Mouse (Mus musculus): ENCODE data around the gene Brca1.
"Not testable (repeated sequence)": the region's sequence is repeated elsewhere in the genome, so short reads cannot be mapped to it uniquely, and the experiment has no call there.

The Brca1 gene

DNA sequence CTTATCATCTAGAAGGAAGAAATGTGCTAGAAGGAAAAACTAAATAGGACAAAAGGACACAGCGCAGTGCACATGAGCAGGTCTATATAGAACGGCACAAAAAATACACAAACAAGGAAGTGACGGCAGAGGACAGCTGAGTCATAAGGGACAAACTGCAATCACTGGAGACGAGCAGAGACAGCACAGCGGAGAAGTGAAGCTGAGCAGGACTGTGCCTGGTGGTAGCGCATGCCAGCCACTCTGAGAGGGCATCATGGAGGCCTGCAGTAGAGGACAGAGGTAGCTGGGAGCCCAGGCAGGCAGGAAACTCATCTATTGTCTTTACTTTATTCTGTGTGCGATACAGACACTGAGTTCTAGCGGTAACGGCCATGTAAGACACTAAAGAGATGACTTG is 8.2 kb downstream of the Brca1 start:
- DNase-seq (ENCODE audit: low read depth, low spot score) = peak; percentile 39

DNA sequence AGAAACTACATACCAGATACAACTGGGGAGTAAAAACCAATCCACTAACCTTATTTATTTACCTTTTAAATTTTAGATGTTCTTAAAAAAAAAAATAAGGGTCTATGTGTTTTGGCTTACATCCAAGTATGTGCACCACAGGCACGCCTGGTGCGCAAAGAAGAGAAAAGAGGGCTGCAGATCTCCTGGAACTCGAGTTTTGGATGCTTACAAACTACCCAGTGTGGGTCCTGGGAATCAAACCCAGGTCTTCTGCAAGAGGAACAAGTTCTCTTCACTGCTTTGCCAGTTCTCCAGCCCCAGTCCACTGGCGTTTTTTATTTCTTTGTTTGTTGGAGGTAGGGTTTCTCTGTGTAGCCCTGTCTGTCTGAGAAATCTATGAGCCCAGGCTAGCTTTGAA is 25.1 kb downstream of the Brca1 start:
- no peak for DNase-seq (ENCODE audit: low read depth, low spot score)

DNA sequence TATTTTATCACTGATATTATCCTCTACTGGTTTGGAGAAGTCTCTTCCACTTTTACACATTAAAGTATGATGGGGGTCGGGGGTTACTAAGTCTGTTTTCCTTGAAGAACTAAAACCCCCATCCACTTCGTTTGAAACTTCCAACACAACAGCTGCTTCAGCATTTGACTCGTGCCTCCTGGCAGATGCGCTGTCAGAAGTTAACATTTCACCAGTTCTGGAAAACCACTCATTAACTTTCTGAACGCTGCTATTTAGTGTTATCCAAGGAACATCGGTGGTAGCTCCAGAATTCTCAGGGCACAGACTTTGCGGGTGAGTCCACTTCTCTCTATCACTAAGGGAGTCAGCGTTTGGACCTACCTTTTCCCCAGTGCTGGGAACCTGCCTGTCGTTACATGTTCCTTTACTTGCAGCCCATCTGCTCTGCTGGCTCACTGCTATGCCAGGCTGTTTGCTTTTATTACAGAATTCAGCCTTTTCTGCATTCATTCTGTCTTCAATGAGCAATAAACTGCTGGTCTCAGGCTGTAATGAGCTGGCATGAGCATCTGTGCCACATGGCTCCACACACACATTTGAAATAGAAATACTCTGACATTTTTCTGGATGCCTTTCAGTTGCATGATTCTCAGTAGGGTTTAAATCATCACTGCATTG is 25.7 kb downstream of the Brca1 start:
- DNase-seq (ENCODE audit: low read depth, low spot score) = peak; percentile 74

DNA sequence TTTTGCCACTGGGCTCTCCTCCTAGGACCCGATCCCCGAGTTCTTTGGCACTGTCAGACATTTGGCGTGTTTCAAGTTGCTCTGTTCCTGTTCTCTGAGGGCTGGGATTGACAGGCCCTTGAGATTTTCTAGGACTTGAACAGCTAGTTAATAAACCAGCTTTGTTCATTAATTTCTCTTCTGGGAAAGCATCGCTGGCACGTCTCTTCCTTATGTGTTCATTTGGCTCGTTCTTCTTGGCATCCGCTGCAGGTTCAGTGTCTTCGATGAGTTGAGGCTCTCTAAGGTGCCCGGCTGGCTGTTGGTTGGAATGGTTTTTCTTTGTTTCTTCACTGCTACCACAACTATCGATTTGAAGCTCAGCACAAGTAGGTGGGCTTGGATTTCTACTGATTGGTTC is 26.7 kb downstream of the Brca1 start:
- DNase-seq (ENCODE audit: low read depth, low spot score) = no peak

DNA sequence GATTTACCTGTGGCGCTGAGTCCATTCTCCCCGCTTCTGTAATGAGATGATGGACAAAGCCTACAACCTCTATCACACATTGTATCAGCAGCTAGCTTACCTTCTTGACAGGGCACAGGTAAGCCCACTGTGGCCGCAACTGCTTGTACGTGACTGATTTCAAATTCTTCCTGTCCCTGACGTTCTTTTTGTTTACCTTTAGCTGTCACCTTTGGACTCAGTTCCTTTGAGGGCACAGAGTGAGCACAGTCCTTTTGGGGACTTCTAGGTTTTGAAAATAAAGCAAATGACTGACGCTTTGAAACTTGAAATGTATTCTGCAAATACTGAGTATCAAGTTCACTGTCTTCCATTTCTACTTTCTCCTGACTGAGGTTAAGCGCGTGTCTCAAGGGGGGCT is 27.3 kb downstream of the Brca1 start:
- DNase-seq (ENCODE audit: low read depth, low spot score) = no peak

DNA sequence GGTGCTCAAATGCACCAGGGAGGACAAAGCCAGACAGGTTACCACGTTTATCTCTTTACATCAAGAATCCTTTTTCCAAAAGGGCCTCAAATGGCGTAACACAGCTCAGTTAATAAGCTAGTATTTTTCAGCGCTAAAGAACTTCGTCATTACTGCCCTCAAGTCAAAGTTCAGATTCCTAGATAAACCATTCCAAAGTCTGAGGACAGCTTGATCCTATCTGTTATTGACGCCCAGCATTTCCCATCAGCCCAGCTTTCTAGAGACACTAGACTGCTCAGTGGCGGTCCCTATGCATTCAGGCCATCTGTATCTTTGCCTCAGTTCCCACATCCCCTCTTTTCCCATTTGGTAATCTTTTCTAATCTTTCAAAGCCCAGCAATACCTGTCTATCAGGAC is 32.4 kb downstream of the Brca1 start:
- DNase-seq (ENCODE audit: low read depth, low spot score) = no peak

DNA sequence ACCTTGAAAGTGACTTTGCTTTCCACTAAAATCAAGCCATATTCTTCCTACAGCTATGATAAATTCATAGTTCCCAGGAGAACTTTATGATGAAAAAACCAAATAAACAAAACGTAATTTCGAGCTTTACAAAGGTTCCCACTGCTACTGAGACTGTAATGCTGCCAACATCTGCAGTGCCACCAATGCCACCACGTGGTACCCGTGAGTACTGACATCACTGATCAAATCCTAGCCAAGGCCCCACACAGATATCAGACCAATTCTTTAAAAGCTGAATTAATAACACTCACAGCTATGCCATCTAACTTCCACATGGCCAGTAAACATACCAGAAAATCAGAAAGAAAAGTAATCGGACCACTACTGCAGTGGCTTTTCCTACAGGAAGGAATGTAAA is 32.8 kb downstream of the Brca1 start:
- peak; percentile 46 for DNase-seq (ENCODE audit: low read depth, low spot score)

DNA sequence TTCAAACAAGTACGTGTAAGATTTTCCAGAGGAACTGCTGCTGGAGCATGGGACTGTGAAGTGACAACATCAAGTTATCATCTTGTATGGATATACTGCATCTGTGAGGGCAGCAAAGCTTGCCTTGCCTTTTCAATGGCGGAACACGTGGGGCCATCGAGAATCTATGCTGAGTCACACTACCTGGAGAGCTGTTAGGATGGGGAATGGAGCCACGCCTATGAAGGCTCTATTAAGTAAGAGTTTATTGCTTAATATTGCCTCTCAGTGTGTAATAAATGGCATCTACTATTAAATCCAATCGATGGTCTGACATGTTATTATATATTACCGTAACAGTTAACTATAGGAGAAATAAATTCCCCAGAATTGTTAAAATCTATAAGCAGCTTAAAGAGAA is 44.7 kb downstream of the Brca1 start:
- DNase-seq (ENCODE audit: low read depth, low spot score) = no peak

DNA sequence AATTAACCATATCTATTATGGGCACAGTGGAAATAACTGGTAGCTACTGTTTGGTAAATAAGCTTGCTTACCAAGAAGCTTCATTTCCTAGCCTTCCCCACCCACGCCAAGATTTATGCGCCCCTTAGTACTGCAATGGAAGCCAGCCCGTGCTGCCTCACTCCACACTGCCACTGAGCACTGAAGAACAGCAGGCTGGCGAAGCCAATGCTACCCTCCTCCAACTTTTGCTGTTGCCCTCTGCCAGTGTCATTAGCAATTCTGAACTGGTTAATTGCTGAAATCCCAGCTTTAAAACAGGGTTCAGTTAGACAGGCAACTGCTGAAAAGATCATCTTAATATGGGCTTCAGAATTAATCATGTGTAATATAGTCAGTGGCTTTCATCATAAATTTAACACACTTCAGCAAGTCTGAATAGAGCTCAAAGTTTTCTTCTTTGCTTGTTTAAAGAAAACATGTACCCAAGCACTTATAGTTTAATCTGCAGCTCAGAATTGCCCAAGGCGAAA is 45.4 kb downstream of the Brca1 start:
- DNase-seq (ENCODE audit: low read depth, low spot score) = no peak

DNA sequence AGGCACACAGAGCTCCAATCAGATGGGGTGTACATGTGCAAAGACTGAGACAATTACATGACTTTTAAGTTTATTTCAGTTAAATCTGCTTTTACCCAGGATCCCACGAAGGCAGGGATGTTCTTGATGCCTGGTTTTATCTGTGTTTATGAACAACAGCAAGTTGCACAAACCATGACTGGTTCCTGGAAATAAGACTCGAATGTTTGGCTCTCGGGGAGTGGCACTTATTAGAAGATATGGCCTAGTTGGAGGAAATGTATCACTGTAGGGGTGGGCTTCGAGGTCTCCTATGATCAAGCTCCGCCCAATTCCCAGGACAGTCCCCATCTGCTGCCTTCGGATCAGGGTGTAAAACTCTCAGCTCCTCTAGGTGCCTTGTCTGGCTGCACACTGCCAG is 65.6 kb downstream of the Brca1 start:
- DNase-seq (ENCODE audit: low read depth, low spot score) = no peak

DNA sequence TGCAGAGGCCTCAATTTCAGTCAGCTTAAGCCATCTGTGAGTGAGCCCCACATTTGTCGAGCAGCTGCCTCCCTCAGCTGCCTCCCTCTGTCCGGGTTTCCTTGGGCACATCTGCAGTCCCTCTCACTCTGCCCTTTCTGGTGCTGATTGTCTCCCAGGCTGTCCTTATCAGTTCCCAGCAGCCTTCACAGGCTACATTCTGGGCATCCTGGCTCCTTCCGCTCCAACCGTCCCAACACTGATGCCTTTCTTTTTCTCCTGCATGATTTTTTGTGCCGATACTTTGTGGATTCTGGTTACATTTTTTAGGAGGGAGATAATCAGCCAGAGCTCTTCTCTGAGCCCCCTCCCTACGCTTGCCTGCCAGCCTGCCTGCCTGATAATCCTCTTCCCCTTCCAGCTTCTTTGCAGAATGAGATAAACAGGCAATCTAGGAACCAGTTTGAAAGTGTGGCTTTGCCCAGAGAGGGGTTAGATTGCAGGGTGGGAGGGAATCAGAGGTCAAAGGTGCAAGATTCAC is 66.2 kb downstream of the Brca1 start:
- DNase-seq (ENCODE audit: low read depth, low spot score) = no peak

DNA sequence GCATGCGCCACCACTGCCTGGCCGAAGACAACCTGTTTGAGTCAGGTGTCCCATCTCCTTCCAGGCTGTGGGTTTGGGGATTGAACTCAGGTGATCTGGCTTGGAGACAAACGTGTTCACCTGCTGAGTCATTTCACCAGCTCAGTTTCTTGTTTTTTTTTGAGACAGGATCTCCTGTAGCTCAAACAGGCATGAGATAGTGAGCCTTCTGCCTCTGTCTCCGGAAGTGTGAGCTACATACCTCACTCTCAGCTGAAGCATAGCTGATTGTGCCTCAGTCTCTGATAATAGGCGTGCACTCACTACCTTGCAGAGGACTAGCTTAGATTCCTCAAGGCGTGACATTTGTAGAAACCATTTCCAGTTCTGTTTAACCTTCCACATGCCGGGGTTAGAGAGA is 66.9 kb downstream of the Brca1 start:
- no peak for DNase-seq (ENCODE audit: low read depth, low spot score)

DNA sequence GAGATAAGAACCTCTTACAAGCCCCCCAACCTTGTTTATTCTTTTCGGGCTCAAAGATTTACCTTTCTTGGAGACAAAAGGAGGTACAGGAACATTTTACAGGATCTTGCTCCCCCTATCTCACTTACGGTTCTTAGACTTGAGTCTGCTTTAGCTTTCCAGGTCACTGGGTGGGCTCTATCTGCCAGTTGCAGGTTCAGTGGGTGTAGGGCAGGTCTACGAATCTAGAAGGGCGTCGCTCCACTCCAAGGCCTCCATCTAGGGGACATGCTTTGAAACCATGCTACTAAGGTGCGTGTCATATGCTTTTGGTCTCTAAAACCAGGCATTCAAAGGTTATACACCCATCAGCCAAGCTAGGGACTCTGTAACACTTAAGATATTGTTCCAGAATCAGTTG is 67.5 kb downstream of the Brca1 start:
- DNase-seq (ENCODE audit: low read depth, low spot score) = no peak

DNA sequence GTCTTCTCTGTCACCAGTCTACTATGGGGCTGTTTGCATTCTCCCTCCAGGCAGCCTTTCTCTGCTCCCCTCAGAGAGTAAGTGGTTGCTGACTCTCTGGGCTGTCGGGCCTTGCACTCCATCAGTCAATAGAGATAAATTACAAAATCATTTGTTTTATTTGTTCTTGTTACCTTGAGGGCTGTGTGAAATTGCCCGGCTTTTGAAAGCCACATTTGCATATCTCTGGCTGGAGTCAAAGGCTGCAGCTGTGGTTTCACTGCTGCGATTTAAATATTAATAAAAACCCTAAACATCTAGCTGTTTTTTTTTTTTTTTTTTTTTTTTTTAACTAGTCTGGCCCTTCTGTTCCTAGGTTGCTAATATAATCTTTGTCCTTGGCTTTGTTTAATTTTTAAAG is 68.0 kb downstream of the Brca1 start:
- DNase-seq (ENCODE audit: low read depth, low spot score) = no peak

DNA sequence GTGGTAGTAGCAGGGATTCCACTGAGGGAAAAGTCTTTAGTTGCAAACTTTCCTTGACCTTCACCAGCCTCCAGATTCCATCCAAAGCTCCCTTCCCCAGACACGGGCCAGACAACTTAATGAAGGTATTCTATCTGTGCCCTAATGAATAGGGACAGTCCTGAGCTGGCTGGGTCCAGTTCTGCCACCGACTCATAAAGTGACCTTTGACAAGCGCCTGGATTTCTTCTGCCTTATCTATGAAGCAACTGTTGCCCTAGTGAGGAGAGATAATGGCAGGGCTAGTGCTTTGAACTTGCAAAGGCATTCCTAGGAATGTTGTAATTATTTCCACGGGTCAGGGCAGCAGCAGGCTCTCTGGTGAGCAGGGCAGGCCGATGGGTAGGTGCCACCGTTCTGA is 70.8 kb downstream of the Brca1 start:
- no peak for DNase-seq (ENCODE audit: low read depth, low spot score)

DNA sequence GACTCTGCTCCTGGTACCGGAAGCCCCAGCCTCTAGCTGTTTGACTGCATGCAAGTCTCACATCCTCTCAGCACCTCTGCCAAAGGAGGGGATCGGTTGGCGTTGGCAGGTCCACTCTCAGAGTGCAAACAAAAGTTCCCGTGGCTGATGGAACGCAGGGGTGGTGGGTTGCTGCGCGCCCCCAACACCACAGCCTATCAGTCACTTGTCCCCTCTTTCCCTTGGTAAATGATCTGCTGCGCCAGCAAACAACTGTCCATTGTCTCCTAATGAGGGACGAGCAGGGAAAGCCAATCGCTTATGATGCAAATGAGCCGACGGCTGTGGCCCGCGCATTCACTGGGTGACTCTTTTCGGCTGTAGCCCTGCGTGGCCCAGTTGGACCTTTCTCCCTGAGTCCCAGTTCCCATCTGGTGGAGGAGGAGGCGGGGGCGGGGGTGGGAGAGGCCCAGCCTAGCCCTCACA is 72.6 kb downstream of the Brca1 start:
- peak; percentile 65 for DNase-seq (ENCODE audit: low read depth, low spot score)

DNA sequence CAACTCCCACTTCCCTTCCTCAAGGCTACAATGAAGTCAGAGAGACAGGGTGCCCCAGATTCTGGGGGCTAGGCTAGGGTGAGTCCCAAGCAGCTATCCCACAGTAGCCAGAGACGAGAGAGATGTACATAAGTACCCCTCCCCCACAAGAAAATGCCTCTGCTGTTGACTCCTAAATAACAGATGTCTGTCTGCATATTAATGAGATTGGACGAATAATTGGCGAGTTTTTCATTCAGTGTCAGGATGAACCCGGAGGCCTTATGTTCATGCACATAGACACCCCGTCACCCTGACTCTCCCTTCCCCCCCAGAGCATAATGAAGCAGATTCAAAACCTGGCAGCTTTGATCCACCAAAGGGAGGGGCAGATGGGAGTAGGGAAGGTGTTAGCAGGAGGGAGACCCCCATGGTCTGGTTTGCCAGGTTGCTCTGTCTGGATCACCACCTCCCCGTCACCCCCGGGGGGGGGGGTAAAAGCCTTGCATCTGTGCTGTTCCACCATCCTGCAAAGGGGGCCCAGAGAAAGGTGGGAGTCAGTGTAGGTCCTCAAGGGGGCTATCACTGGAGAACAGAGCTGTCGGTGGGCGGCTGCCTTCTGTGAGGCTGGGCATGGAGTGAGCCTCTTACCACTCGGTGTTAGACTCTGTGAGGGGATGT is 74.1 kb downstream of the Brca1 start:
- no peak for DNase-seq (ENCODE audit: low read depth, low spot score)

DNA sequence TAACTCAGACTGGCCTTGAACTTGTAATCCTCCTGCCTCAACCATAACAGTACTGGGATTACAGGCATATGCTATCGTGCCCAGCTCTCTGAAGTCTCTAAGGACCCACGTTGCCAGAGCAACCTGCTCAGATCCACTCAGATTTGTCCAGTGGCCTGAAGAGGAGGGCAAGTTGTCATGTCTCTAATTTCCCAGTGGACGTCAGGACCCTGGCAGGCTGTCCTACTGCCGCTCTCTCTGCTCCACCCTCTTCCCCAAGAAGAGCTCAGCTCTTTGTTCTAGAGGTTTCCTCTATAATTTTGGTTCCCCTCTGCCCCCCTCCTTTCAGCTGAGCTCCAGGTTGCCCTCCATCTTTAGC is 74.6 kb downstream of the Brca1 start:
- no peak for DNase-seq (ENCODE audit: low read depth, low spot score)

DNA sequence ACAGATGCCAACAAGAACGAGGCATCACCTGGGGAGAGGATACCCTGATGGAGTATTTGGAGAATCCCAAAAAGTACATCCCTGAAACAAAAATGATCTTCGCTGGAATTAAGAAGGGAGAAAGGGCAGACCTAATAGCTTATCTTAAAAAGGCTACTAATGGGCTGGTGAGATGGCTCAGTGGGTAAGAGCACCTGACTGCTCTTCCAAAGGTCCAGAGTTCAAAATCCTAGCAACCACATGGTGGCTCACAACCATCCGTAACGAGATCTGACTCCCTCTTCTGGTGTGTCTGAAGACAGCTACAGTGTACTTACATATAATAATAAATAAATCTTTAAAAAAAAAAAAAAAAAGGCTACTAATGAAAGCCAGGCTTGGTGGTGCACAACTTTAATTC is 75.4 kb downstream of the Brca1 start:
- DNase-seq (ENCODE audit: low read depth, low spot score) = not testable (repeated sequence)

DNA sequence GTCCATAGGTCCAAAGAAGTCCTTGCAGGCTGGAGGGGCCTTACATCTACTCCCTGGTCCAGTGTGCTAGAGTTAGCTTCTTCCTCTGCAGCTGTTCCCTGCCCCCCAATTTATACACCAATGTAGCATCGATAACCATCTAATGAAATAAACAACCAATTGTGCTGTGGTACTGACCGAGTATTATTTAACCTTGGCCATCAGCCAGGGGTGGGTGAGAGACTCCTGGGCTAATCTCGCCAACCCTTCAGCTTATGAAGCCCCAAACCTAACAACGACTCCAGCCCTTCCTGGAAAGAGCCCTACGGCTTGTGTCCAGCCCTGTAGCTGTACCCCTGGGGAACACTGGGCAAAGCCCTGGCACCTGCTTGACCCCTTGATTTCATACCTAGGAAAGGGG is 77.5 kb downstream of the Brca1 start:
- no peak for DNase-seq (ENCODE audit: low read depth, low spot score)

DNA sequence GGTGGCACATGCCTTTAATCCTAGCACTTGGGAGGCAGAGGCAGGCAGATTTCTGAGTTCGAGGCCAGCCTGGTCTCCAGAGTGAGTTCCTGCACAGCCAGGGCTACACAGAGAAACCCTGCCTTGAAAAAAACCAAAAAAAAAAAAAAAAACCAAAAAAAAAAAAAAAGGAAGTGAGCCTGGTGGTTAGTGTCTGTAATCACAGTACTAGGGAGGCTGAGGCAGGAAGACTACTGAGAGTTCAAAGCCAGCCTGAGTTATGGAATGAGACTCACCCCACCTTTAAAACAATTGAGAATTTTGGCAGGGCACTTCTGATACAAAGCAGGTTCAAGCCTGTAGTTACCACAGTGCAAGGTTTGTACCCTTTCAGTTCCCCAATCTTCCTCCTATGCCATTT is 78.1 kb downstream of the Brca1 start:
- DNase-seq (ENCODE audit: low read depth, low spot score) = not testable (repeated sequence)

DNA sequence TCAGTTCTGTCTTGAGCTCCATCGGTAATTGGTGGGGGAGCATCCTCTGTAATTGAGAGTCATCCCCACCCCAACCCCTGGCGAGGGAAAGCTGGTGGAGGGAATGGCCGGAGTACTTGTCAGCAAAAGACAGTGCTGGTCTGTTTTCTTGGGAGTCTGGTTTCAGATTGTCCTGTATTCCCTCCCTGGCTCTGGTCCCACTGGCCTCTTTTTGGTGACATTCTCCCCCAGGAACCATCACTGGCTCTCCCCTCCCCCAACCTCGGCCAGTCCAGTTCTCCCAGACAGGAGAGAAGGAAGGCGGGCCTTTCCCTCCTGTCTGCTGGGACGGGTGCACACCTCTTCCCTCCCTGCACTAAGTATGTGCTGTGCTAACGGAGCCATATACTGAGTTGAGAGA is 79.4 kb downstream of the Brca1 start:
- DNase-seq (ENCODE audit: low read depth, low spot score) = peak; percentile 55

DNA sequence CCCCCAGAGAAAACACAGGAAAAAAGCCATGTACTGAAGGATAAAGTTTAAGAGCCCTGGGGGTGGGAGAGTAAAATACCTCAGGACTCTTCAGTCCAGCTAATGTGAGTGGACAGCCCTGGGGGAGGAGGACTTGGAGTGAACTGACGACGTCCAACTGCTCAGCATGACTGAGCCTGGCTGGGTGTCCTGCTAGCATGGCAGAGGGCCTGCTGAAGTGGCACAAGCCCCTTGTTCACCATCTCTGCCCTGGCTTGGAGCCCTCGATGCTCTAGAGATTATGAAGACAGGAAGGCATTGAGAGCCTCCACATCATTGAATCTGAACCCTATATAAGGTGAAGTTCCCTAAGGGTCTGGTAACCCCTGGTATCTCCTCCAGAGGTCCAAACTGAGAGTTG is 79.8 kb downstream of the Brca1 start:
- no peak for DNase-seq (ENCODE audit: low read depth, low spot score)

All from brain, adult 2 months (tissue).